Mouse (Mus musculus) T-cell, adult 2 months (primary cell): ENCODE measurements around the gene Rabep1.

Source experiments
- DNase-seq: peaks from one replicate; pipeline ENCODE4 v3.0.0; 2022; ENCODE audit warnings: low spot score

Gene Rabep1

DNA sequence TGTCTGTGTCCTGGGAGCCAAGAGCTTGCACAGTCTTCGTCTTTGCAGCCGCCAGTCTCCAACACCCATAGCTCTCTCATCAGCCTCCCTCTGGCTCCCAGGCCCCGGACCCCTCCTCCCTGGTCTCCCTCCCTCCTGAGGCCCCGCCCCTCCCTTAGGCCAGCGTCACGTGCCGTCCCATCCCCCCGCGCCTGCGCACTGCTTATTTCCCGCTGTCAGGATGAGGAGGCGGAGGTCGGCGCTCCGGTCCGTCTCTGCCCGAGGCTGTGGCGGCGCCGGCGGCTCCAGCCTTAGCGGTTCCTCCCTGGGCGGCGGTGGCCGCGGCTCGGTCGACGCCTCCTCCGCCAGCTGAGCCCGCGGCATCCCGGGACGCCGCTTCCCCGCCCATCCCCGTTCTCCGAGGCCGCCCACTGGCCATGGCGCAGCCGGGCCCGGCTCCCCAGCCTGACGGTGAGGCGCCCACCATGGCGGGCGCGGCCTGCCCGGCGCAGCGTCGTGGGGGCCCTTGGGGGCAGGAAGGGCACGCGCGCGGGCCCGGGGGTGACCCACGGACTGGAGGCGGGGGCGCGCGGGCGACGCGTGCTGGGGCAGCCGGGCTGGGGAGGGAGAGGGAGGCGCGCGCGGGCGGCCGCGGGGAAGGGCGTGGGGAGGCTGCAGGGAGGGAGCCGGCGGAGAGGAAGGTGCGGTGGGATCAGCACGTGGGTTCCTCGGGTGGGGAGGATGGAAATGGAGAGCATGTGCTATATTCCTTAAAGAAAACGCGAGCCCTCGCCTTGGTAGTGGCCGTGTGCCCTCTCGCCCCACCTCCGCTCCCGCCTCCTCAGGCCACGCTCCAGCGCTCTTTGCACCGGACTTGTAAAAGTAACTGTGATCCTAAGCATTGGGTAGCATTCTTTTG lies at the start of gene Rabep1:
Rabep1 (plus strand) TSS at position 220 of the 898 bp plus-strand sequence.
- DNase-seq: peak; percentile 87

DNA sequence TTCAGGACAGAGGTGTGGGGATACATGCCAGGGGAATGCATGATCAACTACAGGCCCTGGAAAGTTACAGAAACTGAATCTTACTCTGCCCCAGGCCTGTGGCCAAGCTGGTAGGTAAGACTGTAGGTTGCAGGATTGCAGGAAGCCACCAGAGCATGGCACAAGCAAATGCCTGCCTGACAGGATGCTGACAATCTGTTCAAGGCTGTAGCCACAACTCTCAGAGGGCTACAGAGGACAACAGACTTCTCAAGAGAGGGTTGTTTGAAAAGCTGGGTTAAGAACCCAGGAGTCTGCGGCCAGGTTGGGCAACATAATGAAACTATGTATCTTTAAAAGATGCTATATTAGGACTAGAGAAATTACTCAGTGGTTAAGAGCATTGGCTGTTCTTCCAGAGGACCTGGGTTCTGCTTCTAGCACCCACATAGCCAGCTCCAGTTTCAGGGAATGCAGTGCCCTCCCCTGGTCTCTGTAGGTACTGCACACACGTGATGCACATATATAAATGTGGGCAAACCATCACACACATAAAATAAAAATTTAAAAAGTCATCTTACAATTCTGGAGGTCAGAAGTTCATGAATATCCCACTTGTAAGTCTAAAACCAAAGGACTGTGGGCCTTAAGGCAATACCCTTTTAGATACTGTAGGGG lies 42.2 kb upstream of the Rabep1 start:
- DNase-seq: no peak

DNA sequence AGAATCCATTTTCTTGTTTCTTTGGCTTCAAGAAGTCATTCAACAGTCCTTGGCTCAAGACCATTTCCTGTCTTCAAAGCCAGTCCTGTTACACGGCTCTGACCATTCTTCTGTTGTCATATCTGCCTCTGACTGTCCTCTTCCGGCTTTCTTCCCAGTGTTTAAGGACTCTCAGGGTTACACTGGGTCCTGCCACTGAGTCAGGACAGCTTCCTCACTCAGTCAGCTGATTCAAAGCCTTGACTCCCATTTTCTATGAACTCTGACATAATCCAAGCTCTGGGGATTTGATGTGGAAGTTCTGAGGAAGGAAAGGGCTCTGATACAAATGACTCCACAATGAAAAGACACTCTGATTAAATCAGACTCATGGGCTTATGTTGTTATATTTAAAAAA lies 41.7 kb upstream of the Rabep1 start:
- DNase-seq: no peak

DNA sequence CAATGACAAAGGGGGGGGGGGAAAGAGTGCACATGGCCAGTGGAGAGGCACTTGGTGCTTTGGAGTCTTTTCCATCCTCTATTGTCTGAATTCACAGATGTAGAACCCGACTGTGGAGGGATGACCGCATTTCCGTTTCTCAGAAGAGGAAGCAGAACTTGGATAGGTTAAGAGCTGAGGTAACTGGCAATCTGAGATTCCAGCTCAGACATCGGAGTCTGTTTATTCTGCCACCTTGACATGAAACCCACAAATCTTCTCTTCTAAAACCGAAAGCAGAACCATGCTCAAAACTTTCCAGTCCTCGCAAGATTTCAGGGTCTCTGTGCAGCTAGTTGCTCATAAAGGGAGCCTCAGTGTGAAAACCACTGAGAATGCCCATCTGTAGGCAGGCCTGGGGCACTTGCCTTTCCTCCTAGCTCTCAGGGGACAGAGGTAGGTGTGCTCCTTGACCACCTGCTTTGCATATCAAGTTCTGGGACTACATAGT lies 40.8 kb upstream of the Rabep1 start:
- peak; percentile 67 for DNase-seq

DNA sequence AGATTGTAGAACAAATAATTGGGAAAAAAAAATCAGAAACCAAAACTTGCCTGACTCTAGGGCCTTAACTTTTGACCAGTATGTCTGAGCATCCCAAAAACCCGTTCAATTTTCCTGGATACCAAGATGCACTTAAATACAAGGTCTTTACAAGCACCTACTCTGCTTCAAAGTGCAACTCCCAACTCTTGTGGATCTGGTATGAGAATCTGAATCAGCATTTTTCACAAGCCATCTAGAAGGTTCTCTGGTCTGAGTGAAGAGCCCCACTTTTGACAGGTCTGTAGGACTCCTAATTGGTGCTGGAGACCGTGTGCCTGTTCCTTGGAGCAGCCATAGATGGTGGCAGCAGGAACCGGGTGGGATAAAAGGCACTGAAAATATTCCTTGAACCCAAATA lies 40.2 kb upstream of the Rabep1 start:
- DNase-seq: no peak

DNA sequence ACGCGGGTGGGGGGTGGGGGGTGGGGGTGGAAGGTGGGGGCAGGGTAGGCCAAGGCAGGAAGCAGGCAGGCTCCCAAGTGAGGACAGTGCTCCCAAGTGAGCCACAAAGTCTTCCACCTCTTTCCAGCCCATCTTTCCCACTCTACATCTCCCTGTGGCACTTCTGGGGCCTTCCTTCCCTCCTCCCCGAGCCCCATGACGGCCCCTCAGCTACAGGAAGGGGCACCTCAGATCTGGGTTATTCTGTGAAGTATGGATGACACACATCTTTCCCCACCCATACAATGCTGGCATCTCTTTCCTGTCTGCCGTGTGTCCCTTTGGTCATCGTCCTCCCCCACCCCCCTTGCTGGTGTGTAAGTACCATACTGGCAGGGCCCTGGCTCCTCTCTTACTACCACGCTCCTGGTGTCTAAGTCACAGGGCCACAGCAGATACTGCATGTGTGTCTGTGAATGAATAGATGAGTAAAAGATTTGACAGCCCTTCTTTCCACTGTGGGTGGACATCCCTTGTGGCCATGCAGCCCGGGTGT lies 38.9 kb upstream of the Rabep1 start:
- DNase-seq: peak; percentile 7

DNA sequence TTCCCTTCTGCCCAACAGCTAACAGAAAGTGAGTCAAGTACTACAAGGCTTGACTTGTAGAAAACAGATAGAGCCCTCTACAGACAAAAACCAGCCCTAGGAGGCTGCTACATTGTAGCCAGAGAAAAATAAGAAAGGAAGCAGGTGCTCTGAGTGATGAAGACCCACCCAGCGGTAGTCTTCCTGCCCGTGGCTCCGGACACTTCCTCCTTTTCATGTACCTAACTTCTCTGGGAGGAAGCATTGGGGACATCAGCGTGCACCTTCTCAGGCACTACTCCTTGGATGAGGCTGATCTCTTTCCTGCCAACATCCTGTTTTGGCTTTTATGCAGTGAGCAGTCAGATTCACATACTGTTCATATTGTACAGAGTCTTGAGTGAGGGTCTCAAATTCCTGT lies 37.9 kb upstream of the Rabep1 start:
- DNase-seq: no peak

DNA sequence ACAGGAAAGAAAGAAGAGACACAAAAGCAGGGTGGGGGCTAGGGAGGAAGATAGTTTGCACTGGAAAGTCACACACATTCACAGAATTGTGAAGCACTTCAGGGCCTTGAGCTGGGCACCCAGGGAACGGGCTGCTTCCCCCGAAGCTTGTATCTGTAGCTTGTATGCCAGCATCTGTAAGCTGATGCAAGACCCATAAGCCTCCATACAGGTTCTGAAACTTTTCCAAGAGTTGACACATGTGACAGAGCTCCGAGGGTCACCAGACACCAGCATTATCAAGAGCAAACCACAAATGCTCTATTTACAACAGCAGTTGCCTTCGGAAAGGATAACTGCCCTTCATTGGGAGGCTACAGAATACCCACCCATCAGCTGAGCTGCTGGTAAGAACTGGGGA lies 36.9 kb upstream of the Rabep1 start:
- no peak for DNase-seq

DNA sequence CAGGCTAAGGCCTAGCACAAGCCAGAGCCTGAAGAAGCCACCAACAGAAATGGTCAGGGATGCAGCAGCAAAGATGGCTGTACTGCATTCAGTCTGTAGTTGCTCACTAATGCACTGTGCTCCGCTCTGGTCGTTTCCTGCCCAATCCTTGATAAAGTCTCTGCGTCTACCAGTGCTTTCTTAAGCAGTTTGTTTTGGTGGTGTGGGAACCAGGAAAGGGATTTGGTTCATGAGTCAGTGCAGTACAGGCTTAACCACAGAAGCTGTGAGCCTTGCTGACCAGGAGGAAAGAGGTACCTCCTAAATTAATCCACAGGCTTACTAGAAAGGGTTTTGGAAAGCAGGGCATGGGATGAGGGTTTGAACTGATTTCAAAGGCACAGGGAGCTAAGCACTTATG lies 36.5 kb upstream of the Rabep1 start:
- DNase-seq: no peak

DNA sequence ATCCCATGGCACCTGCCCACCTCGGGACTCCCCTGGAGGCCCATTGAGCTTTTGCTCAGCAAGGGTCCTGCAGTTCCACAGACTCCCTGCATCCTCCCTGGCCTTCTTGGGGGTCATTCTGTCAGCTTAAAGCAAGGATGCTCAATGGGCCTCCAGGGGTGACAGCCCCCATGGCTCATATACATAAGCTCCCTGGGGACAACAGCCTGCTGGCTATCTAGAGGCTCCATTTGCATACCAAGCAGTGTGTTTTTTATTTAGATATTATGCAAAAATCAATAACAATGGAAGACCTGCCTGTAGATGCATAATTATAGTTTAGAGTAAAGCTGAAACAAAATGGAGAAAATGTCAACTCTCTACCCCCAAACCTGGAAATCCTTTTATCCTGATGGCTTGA lies 35.6 kb upstream of the Rabep1 start:
- DNase-seq: no peak

DNA sequence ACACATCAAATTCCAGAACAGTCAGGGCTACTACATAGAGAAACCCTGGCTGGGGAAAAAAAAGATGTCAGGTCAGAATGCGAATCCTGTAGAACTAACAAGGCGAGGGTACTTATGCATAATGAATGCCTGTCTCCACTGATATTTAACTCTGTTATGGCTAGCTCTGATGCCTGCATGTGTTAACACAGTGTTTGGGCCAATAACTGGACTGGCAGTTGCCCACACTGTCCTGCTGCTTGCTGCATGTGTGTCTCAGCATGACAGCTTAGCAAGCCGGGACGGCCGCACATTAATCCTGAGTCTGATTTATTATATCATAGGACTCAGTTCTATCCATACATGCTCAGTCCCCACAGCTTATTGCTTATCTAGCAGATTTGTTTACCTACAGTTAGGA lies 33.5 kb upstream of the Rabep1 start:
- no peak for DNase-seq

DNA sequence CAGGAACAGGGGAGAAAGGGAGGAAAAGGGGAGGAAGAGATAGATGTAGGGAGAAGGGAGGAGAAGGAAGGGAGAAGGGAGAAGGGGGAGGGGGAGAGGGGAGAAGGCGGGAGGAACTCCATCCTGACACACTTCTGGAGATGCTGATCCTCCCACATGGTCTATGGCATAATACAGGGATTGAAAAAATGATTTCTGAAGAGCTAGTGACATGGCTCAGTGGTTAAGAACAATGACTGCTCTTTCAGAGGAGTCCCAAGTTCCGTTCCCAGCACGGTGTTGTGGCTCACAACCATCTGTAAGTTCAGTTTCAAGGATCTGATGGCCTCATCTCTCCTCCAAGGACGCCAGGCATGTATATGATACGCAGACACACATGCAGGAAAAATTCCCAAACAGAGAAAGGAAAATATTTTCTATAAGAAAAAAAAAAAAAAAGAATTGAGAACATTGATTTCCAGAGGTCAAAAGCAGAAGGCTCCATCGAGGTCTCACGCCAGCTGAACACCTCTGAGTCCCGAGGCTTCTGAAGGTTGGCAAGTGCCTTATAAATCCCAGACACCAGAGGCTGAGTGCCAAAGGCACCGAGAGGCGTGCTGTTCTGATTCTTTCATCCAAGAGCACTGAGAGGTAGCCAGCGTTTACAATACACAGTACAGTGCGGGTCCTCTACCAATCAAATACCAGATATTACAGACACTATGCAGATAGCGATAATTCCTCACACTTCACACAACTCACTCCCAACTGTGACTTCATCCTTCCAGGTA lies 32.9 kb upstream of the Rabep1 start:
- DNase-seq: no peak

DNA sequence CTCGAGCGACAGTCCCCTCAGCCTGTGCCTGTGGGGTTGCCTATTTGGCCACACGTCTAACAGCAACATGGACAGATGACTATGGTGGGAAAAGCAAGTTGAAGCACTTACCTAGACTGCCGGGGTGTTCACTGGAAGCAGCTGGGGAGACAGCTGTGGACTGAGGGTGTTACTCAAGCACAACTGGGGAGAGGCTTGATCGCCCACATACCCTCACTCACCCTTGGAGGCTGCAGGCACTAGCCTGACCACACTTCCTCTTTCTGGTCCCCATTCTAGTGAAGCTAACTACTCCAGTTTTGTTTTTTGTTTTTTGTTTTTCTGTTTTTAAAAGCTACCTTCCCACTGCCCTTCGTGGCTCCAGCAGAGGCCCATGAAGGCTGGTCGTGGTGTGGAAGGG lies 32.2 kb upstream of the Rabep1 start, which contains the start of gene Scimp:
Scimp (minus strand) TSS at position 222 of the 400 bp plus-strand sequence.
- DNase-seq: no peak

DNA sequence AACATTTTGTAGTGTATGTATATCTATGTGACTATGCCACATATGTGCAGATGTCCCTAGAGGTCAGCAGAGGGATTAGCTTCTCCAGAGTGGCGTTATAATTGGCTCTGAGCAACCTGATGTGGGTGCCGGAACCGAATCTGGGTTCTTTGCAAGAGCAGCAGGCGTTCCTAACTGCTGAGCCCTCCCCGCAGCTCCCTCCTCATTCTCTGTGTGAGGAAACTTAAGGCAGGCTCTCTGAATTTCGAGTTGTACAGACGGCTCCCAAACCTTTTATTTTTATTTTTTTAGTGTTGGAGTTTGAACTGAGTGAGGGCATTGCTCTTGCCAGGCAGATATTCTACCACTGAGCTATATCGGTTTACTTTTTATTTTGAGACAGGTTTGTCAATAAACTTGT lies 29.5 kb upstream of the Rabep1 start:
- DNase-seq: no peak

DNA sequence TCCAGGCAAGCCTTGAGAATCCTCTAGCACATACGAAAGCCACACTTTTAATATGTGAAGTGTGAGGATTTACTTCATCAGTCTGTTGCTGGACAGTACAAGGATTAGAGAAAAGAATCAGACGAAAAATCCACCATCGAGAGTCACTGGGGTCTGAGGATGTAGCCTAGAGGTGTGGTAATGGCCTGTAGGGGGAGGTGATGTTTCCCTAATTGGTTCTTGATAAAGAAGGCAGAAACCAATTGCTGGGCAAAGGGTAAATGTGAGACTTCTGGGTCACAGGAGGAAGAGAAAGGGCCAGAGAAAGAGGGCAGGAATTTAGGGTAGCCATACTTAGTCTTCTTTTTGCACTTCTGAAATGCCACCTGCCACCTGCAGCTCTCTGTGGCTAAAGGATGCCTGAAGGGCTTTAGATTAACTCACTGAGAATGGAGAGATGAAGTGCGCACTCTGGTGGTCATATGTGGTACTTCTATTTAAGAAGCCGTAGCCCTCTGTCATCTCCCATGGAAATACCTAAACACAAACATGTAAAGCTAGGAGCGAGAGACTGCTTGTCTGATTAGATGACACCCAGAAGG lies 29.0 kb upstream of the Rabep1 start:
- peak; percentile 70 for DNase-seq

DNA sequence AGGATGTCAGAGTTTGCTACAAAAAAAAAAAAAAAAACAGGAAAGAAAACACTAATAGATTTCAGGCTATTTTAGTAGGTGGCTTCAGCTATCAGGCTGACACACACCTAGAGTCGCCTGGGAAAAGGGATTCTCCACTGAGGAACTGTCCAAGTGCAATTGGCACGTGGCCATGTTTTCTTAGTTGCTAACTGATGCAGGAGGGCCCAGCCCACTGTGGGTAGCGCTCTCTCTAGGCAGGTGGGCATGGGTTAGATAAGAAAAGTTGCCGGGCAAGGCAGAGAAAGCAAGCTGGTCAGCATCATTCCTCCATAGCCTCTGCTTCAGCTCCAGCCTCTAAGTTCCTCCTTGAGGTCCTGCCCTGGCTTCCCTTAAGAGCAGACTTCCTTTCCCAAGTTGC lies 27.8 kb upstream of the Rabep1 start:
- DNase-seq: no peak

DNA sequence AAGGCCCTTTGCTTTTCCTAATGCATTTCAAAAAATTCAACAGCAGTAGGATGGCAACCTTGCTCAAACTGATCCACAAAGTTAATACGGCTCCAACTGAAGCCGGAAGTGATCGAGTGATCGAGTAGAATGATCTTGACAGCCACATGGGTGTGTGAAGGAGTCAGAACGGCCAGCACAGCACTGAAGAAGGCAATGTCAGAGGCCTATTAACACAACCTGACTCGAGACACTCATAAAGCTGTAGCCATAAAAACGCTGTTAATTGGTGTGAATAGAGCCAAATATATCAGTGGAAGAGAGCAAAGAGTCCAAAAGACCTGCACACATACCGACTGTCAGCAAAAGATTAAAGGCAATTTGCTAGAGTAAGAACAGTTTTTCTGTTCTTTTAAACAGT lies 24.5 kb upstream of the Rabep1 start:
- no peak for DNase-seq

DNA sequence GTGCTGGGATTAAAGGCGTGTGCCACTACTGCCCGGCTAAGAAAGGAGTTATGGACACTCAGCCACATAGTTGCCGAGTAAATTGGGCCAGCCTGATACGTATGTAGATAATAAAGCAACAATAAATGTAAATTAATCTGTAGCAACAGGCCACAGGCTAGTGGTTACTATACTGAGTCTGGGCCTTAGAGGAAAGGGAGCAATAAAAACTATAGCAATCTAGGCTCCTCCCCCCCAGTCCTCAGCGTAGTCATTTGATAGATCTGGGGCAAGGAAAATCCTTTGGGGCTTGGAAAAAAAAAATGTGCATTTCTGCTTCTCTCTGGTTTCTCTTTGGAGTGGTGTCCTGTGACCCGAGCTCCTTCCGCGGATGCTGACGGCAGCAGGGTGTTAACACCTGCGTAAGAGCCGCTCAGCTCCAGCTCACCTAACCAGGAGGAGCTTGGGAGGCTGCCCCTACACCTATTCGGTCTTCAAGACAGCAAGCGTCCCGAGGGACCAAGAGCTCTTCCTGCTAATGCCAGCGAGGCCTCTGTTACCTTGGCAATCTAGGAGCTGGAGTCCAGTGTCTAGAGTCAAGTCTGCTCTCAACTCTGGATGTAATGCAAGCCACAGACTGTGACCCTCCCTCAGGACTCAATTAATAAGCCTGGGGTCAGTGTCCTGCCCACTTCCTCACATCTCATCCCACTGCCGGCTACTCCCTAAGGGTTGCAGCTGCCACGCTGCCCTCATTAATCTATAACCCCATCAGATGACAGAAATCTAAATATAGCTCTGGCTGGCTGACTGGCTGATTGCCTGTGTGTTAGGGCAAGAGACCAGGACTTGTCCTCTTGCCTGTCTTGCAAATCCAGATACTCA lies 22.6 kb upstream of the Rabep1 start:
- no peak for DNase-seq

DNA sequence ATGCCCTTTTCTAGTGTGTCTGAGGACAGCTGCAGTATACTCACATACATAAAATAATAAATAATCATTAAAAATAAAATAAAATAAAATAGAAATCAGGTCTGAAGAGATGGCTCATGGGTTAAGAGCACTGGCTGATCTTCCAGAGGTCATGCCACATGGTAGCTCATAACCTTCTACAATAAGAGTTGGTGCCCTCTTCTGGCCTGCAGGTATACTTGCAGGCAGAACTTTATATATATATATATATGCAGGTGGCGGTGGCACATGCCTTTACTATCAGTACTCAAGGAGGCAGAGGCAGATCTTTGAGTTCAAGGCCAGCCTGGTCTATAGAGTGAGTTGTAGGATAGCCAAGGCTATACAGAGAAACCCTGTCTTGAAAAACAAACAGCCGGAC lies 18.4 kb upstream of the Rabep1 start:
- DNase-seq: peak; percentile 27

DNA sequence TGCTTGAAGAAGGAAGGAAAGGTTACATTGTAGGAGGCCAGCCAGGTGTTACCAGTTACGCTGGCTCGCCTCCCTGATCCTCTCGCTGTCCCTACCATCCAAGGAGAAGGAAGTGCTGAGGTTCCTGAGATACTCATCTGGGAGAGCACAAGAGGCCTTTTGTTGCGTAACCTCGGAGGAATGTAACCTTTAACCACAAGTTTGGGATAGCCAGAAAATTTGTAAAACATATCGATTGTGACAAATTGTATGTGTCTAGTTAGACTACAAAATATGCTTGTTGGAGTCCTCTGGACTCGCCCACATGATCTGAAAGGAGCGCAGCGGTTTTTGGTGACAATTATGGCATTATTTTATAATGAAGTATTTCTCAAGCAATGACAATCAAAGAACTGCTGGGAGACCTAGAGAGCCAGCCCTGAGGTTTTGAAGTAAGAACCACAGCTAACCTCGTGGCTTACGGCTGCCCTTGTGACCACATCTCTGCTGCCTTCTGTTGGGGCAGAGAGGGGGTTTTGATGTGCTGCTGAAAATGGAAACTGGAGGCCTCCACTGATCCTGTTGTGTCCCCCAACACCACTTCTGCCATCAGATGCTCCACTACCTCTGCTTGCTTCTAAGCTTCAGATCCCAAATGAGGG lies 15.5 kb upstream of the Rabep1 start:
- DNase-seq: no peak
